Comparison of ENCODE assay signal across 11 mouse cellular contexts in genomic region chr12:88812173-88812572, GRCm38 (mm10).
DNase-seq lines count a peak whose midpoint lies in the region; ATAC-seq lines count a peak whose summit lies in the region.
"Had no signal": no experiment of that assay in that cellular context is flagged by ENCODE, and none has a peak within 500 bp of the region (broad histone marks: within the 10 kb centered on the region; RNA-seq: fewer than 3 reads in every experiment).

No protein-coding gene starts in this region.

- peak; percentile 45; the same call in 1 of the 2 replicates for ATAC-seq in lung, embryonic 16.5 days (ENCODE audit: low read depth)
- peak; percentile 80; the same call in 1 of the 2 replicates for ATAC-seq in heart, embryonic 14.5 days (ENCODE audit: insufficient number of reproducible peaks, insufficient read depth, low FRiP score, low read depth)
- peak; percentile 54 for ATAC-seq in midbrain, embryonic 16.5 days

- 38% methylated on average over 5 of the region's 5 CpGs for WGBS in heart, embryonic 10.5 days
- 13% methylated on average over 5 of the region's 5 CpGs for WGBS in lung, embryonic 16.5 days
- WGBS in heart, embryonic 14.5 days, result 32% methylated on average over 5 of the region's 5 CpGs
- WGBS in midbrain, embryonic 16.5 days, result 45% methylated on average over 5 of the region's 5 CpGs

- no peak overlapping the region for H3K4me2 ChIP-seq in lung, embryonic 16.5 days (ENCODE audit: low read depth, low read length)
- no peak overlapping the region for H3K4me2 ChIP-seq in heart, embryonic 14.5 days (ENCODE audit: low read length)
- H3K4me2 ChIP-seq in midbrain, embryonic 16.5 days (ENCODE audit: low read length), result no peak overlapping the region

- H3K27ac ChIP-seq in heart, embryonic 10.5 days, result no peak overlapping the region; the same call in 1 of the 2 replicates
- H3K27ac ChIP-seq in lung, embryonic 16.5 days (ENCODE audit: low read length), result no peak overlapping the region
- peak overlapping the region in 1 of 2 experiments; percentile 64; a peak in 3 of 4 replicates for H3K27ac ChIP-seq in heart, embryonic 14.5 days (replicated peaks in 1 of 2; ENCODE audit: control insufficient read depth in 1 of 2, insufficient read depth in 1 of 2, low read depth in 2 of 2, low read length in 2 of 2)
- no peak overlapping the region for H3K27ac ChIP-seq in midbrain, embryonic 16.5 days (ENCODE audit: low read length)
- H3K27ac ChIP-seq: macrophage had no signal

- H3K4me1 ChIP-seq in heart, embryonic 10.5 days, result peaks cover 5% of the 10 kb centered on the region; the same call in 1 of the 2 replicates
- H3K4me1 ChIP-seq in lung, embryonic 16.5 days (replicated peaks; ENCODE audit: control insufficient read depth, insufficient read depth, low read length), result no peaks in the 10 kb centered on the region
- no peaks in the 10 kb centered on the region for H3K4me1 ChIP-seq in heart, embryonic 14.5 days (ENCODE audit: control insufficient read depth in 2 of 2, insufficient read depth in 2 of 2, low read length in 2 of 2)
- H3K4me1 ChIP-seq in midbrain, embryonic 16.5 days (ENCODE audit: control insufficient read depth, insufficient read depth, low read length), result peaks cover 5% of the 10 kb centered on the region

- H3K9me3 ChIP-seq in heart, embryonic 10.5 days, result no peaks in the 10 kb centered on the region
- H3K9me3 ChIP-seq in lung, embryonic 16.5 days (ENCODE audit: control insufficient read depth, low read length), result no peaks in the 10 kb centered on the region
- no peaks in the 10 kb centered on the region for H3K9me3 ChIP-seq in heart, embryonic 14.5 days (ENCODE audit: control insufficient read depth, low read length)
- no peaks in the 10 kb centered on the region for H3K9me3 ChIP-seq in midbrain, embryonic 16.5 days (replicated peaks; ENCODE audit: control insufficient read depth, low read length, poor library complexity, severe bottlenecking)

- peak; percentile 81 for DNase-seq in heart, embryonic 10.5 days (ENCODE audit: low spot score)
- no peak for DNase-seq in heart, adult 8-10 months (ENCODE audit: low spot score)
- no peak for DNase-seq in lung, adult 18-20 months
- DNase-seq in adipocyte (ENCODE audit: low spot score), result no peak
- DNase-seq in gastrocnemius, adult 18-20 months (ENCODE audit: low spot score), result no peak
- DNase-seq: thymus, postnatal 36 days had no signal

- H3K4me3 ChIP-seq in heart, embryonic 10.5 days, result peak overlapping the region; percentile 15; the same call in 1 of the 2 replicates
- H3K4me3 ChIP-seq in lung, embryonic 16.5 days (ENCODE audit: low read length), result no peak overlapping the region
- H3K4me3 ChIP-seq in heart, embryonic 14.5 days (ENCODE audit: control insufficient read depth in 1 of 2, insufficient read depth in 1 of 2, low read depth in 1 of 2, low read length in 2 of 2), result no peak overlapping the region
- H3K4me3 ChIP-seq in midbrain, embryonic 16.5 days (ENCODE audit: low read depth, low read length), result no peak overlapping the region

- H3K27me3 ChIP-seq in heart, embryonic 10.5 days (ENCODE audit: insufficient read depth, poor library complexity, severe bottlenecking), result no peaks in the 10 kb centered on the region
- no peaks in the 10 kb centered on the region for H3K27me3 ChIP-seq in lung, embryonic 16.5 days (ENCODE audit: control insufficient read depth, insufficient read depth, low read depth, low read length)
- no peaks in the 10 kb centered on the region for H3K27me3 ChIP-seq in heart, embryonic 14.5 days (ENCODE audit: control insufficient read depth, insufficient read depth, low read length)
- no peaks in the 10 kb centered on the region for H3K27me3 ChIP-seq in midbrain, embryonic 16.5 days (ENCODE audit: control insufficient read depth, insufficient read depth, low read depth, low read length)
- H3K27me3 ChIP-seq: CH12.LX had no signal

- no peaks in the 10 kb centered on the region for H3K36me3 ChIP-seq in heart, embryonic 10.5 days
- no peaks in the 10 kb centered on the region for H3K36me3 ChIP-seq in lung, embryonic 16.5 days (ENCODE audit: control insufficient read depth, insufficient read depth, low read length)
- no peaks in the 10 kb centered on the region for H3K36me3 ChIP-seq in heart, embryonic 14.5 days (ENCODE audit: control insufficient read depth, insufficient read depth, low read length)
- H3K36me3 ChIP-seq in midbrain, embryonic 16.5 days (ENCODE audit: control insufficient read depth, insufficient read depth, low read length), result no peaks in the 10 kb centered on the region

- H3K9ac ChIP-seq in lung, embryonic 16.5 days (ENCODE audit: low read length), result no peak overlapping the region
- H3K9ac ChIP-seq in heart, embryonic 14.5 days (ENCODE audit: low read length), result no peak overlapping the region
- no peak overlapping the region for H3K9ac ChIP-seq in midbrain, embryonic 16.5 days (ENCODE audit: low read depth, low read length)
